Mouse (Mus musculus): ENCODE data around the gene Bcl7c. TPM values are rescaled to one million over a fixed set of nuclear protein-coding genes. Genes with fewer than 3 reads are reported as not detected.
"Not testable (repeated sequence)": the region's sequence is repeated elsewhere in the genome, so short reads cannot be mapped to it uniquely, and the experiment has no call there.

Gene Bcl7c
- polyA plus RNA-seq, 1 experiment from 2014 or later = 127 TPM

DNA sequence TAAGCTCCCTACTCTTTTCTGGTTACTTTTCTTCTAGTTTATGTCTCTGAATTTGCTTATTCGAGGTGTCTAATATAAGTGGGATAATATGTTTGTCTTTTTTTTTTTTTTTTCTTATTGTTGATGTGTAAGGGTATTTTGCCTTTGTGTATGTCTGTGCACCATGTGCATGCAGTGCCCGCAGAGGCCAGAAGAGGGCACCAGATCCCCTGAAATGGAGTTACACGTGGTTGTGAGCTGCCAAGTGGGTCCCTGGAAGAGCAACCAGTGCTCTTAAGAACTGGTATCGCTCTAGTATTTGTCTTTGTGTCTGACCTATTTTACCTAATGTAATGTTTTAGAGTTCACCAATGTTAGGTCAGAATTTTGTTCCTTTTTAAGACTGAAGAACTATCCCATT is 51.8 kb downstream of the Bcl7c start:
- Histone ChIP-seq H3K4me2 (replicated peaks) (no peak overlapping the region), H3K27ac (no peak overlapping the region), H3K9me3 (no peaks in the 10 kb centered on the region), H3K27me3 (no peaks in the 10 kb centered on the region), H3K9ac (no peak overlapping the region), H3K4me3 (no peak overlapping the region), H3K4me1 (0 out of 2 replicates have a peak, but pooled peaks cover under 1% of the 10 kb centered on the region), H3K36me3 (no peaks in the 10 kb centered on the region)
- no peak for ATAC-seq (ENCODE audit: insufficient number of reproducible peaks, insufficient read depth, low FRiP score, low TSS enrichment)
- WGBS = 41% methylated on average over 4 of the region's 4 CpGs

GRCm38 (mm10) chr7:127654318-127654717 is 54.4 kb downstream of the Bcl7c start:
- ATAC-seq (ENCODE audit: insufficient number of reproducible peaks, insufficient read depth, low FRiP score, low TSS enrichment) = no peak
- WGBS = 84% methylated on average over 10 of the region's 10 CpGs
- Histone ChIP-seq H3K27ac (no peak overlapping the region), H3K4me3 (no peak overlapping the region), H3K36me3 (no peaks in the 10 kb centered on the region), H3K4me2 (replicated peaks) (no peak overlapping the region), H3K4me1 (0 out of 2 replicates have a peak, but pooled peaks cover 3% of the 10 kb centered on the region), H3K9me3 (no peaks in the 10 kb centered on the region), H3K27me3 (no peaks in the 10 kb centered on the region), H3K9ac (no peak overlapping the region)

GRCm38 (mm10) chr7:127652050-127652449 is 56.7 kb downstream of the Bcl7c start:
- H3K27me3 ChIP-seq = no peaks in the 10 kb centered on the region
- H3K36me3 ChIP-seq = no peaks in the 10 kb centered on the region
- H3K4me2 ChIP-seq (replicated peaks) = peak overlapping the region; percentile 43
- H3K9ac ChIP-seq = peak overlapping the region; percentile 24; the same call in 1 of the 2 replicates
- H3K9me3 ChIP-seq = no peaks in the 10 kb centered on the region
- peak; percentile 60; the same call in 1 of the 2 replicates for ATAC-seq (ENCODE audit: insufficient number of reproducible peaks, insufficient read depth, low FRiP score, low TSS enrichment)
- H3K27ac ChIP-seq = peak overlapping the region; percentile 61
- peak overlapping the region; percentile 14; the same call in 1 of the 2 replicates for H3K4me3 ChIP-seq
- 0 out of 2 replicates have a peak, but pooled peaks cover 3% of the 10 kb centered on the region for H3K4me1 ChIP-seq
- 11% methylated on average over 18 of the region's 18 CpGs for WGBS

DNA sequence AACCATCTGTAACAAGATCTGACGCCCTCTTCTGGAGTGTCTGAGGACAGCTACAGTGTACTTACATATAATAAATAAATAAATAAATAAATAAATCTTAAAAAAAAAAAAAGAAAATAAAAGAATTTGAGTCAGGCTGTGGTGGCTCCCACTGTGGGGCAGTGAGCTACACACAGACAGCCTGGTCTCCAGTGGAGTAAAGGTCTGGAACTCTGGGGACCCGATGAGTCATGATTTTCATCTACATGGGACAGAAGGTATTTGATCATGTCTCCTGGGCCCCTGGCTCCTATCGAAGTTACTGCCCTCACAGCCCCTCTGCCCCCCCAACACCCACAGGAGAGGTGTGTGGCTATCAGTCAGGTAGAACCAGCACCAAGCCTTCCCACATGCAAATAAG is 57.1 kb downstream of the Bcl7c start:
- H3K4me1 ChIP-seq = 0 out of 2 replicates have a peak, but pooled peaks cover 3% of the 10 kb centered on the region
- no peak overlapping the region for H3K9ac ChIP-seq
- H3K4me2 ChIP-seq (replicated peaks) = peak overlapping the region; percentile 43
- no peaks in the 10 kb centered on the region for H3K27me3 ChIP-seq
- H3K9me3 ChIP-seq = no peaks in the 10 kb centered on the region
- peak overlapping the region; percentile 61; the same call in 1 of the 2 replicates for H3K27ac ChIP-seq
- H3K36me3 ChIP-seq = no peaks in the 10 kb centered on the region
- 0 out of 2 replicates have a peak overlapping the region, but pooled peaks have one; percentile 14 for H3K4me3 ChIP-seq
- 71% methylated on average over 2 of the region's 3 CpGs for WGBS
- no peak for ATAC-seq (ENCODE audit: insufficient number of reproducible peaks, insufficient read depth, low FRiP score, low TSS enrichment)

- WGBS = 81% methylated on average over 6 of the region's 6 CpGs
- no peak overlapping the region for H3K27ac ChIP-seq
- H3K27me3 ChIP-seq = no peaks in the 10 kb centered on the region
- H3K4me1 ChIP-seq = 0 out of 2 replicates have a peak, but pooled peaks cover 3% of the 10 kb centered on the region
- H3K4me2 ChIP-seq (replicated peaks) = no peak overlapping the region
- no peaks in the 10 kb centered on the region for H3K36me3 ChIP-seq
- H3K9me3 ChIP-seq = no peaks in the 10 kb centered on the region
- H3K4me3 ChIP-seq = no peak overlapping the region
- no peak overlapping the region for H3K9ac ChIP-seq
- ATAC-seq (ENCODE audit: insufficient number of reproducible peaks, insufficient read depth, low FRiP score, low TSS enrichment) = no peak
Observed at GRCm38 (mm10) chr7:127649206-127649605, 59.5 kb downstream of the Bcl7c start.

DNA sequence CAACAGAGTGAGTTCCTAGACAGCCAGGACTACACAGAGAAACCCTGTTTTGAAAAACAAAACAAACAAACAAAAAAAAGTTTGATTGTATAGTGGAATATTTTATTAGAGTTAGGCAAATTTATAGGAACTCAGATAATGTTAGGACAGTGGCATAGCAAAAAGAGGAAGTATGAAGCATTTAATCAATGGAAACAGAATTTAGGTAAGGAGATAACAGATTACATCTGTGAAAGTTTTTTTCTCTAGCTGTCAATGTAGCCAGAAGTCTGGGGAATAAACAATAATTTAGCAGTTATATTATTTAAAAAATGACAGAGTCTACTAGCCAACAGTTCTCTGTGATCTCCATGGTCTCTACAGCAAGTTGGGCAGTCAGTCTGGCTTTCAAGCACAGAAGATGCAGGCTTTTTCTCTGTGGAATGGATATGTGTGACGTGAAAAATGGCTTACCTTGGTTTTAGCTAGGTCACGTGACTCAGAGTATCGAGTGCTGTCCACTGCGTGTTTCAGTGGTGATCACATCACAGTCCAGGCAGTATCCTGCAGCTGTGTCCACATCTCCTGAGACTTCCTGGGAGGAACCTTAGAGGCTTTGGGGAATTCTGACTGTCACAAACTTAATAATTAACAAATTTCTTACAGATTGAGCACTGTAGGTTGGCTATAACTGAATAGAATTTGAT is 60.1 kb downstream of the Bcl7c start:
- H3K4me1 ChIP-seq = 0 out of 2 replicates have a peak, but pooled peaks cover 3% of the 10 kb centered on the region
- ATAC-seq (ENCODE audit: insufficient number of reproducible peaks, insufficient read depth, low FRiP score, low TSS enrichment) = no peak
- no peaks in the 10 kb centered on the region for H3K36me3 ChIP-seq
- H3K9ac ChIP-seq = no peak overlapping the region
- 72% methylated on average over 4 of the region's 4 CpGs for WGBS
- no peak overlapping the region for H3K27ac ChIP-seq
- H3K27me3 ChIP-seq = no peaks in the 10 kb centered on the region
- H3K9me3 ChIP-seq = no peaks in the 10 kb centered on the region
- no peak overlapping the region for H3K4me2 ChIP-seq (replicated peaks)
- H3K4me3 ChIP-seq = no peak overlapping the region

- not testable (repeated sequence) for H3K4me1 ChIP-seq; H3K27me3 ChIP-seq; ATAC-seq (ENCODE audit: insufficient number of reproducible peaks, insufficient read depth, low FRiP score, low TSS enrichment); H3K9ac ChIP-seq; H3K4me2 ChIP-seq (replicated peaks); H3K9me3 ChIP-seq; H3K36me3 ChIP-seq; H3K27ac ChIP-seq; H3K4me3 ChIP-seq
- WGBS = 88% methylated on average over 7 of the region's 7 CpGs
Observed at GRCm38 (mm10) chr7:127647576-127647975, 61.2 kb downstream of the Bcl7c start.

DNA sequence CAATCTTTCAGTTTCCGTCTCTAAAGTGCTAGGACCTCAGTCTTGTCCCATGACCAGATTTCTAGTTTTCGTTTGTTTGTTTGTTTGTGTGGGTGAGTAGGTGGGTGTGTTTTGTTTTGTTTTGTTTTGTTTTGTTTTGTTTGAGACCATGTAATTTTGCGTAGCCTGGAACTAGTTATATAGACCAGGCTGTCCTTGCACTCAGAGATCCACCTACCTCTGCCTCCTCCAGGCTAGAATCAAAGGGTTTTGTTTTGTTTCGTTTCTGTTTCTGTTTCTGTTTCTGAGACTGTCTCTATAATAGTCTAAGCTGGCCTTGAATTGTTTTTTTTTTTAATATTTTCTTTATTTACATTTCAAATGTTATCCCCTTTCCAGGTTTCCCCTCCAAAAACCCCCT is 62.4 kb downstream of the Bcl7c start:
- no peak overlapping the region for H3K27ac ChIP-seq
- H3K4me2 ChIP-seq (replicated peaks) = no peak overlapping the region
- no peaks in the 10 kb centered on the region for H3K36me3 ChIP-seq
- H3K4me1 ChIP-seq = no peaks in the 10 kb centered on the region
- H3K9ac ChIP-seq = no peak overlapping the region
- ATAC-seq (ENCODE audit: insufficient number of reproducible peaks, insufficient read depth, low FRiP score, low TSS enrichment) = no peak
- H3K27me3 ChIP-seq = no peaks in the 10 kb centered on the region
- H3K9me3 ChIP-seq = no peaks in the 10 kb centered on the region
- H3K4me3 ChIP-seq = no peak overlapping the region
- WGBS = 90% methylated on average over 4 of the region's 4 CpGs

DNA sequence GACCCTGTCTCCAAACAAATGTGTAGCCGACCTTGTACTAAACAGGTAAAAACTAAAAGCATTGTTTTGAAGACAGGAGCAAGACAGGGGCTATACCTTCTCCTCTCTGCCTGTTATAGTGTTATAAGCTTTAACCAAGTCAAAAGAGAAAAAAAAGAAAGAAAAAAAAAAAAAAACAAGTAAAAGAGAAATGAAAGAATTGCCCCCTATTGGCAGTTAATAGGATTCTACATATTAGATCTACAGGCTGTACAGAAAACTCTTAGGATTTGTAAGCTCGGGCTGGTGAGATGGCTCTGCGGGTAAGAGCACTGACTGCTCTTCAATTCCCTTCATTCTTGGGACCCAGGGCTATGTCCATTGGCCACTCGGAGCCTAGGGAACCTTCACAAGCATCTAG is 66.5 kb downstream of the Bcl7c start:
- no peak for ATAC-seq (ENCODE audit: insufficient number of reproducible peaks, insufficient read depth, low FRiP score, low TSS enrichment)
- Histone ChIP-seq H3K9ac (no peak overlapping the region), H3K36me3 (no peaks in the 10 kb centered on the region), H3K4me2 (replicated peaks) (no peak overlapping the region), H3K27ac (no peak overlapping the region), H3K27me3 (no peaks in the 10 kb centered on the region), H3K4me1 (peaks cover 4% of the 10 kb centered on the region), H3K9me3 (no peaks in the 10 kb centered on the region), H3K4me3 (no peak overlapping the region)
- 75% methylated on average over 4 of the region's 4 CpGs for WGBS

GRCm38 (mm10) chr7:127641260-127641659 is 67.5 kb downstream of the Bcl7c start:
- WGBS = 48% methylated on average over 4 of the region's 4 CpGs
- H3K27me3 ChIP-seq = no peaks in the 10 kb centered on the region

GRCm38 (mm10) chr7:127636963-127637362 is 71.8 kb downstream of the Bcl7c start:
- Histone ChIP-seq H3K36me3 (no peaks in the 10 kb centered on the region), H3K9ac (peak overlapping the region; percentile 57), H3K27ac (no peak overlapping the region), H3K9me3 (no peaks in the 10 kb centered on the region), H3K27me3 (no peaks in the 10 kb centered on the region), H3K4me3 (peak overlapping the region; percentile 48), H3K4me1 (peaks cover 4% of the 10 kb centered on the region), H3K4me2 (replicated peaks) (peak overlapping the region; percentile 69)
- WGBS = 0% methylated on average over 27 of the region's 27 CpGs
- peak; percentile 77; the same call in 1 of the 2 replicates for ATAC-seq (ENCODE audit: insufficient number of reproducible peaks, insufficient read depth, low FRiP score, low TSS enrichment)

More at GRCm38 (mm10) chr7:127641260-127641659, 67.5 kb downstream of the Bcl7c start:
- Histone ChIP-seq H3K36me3 (no peaks in the 10 kb centered on the region), H3K9ac (no peak overlapping the region), H3K27ac (no peak overlapping the region), H3K4me3 (no peak overlapping the region), H3K4me2 (replicated peaks) (no peak overlapping the region), H3K4me1 (peaks cover 4% of the 10 kb centered on the region), H3K9me3 (no peaks in the 10 kb centered on the region)
- ATAC-seq (ENCODE audit: insufficient number of reproducible peaks, insufficient read depth, low FRiP score, low TSS enrichment) = no peak

- no peak for ATAC-seq (ENCODE audit: insufficient number of reproducible peaks, insufficient read depth, low FRiP score, low TSS enrichment)
- Histone ChIP-seq H3K9ac (no peak overlapping the region), H3K27me3 (no peaks in the 10 kb centered on the region), H3K27ac (no peak overlapping the region), H3K36me3 (no peaks in the 10 kb centered on the region), H3K4me1 (no peaks in the 10 kb centered on the region), H3K4me3 (no peak overlapping the region), H3K4me2 (replicated peaks) (no peak overlapping the region), H3K9me3 (no peaks in the 10 kb centered on the region)
- 79% methylated on average over 4 of the region's 4 CpGs for WGBS
Observed at GRCm38 (mm10) chr7:127631416-127631815, 77.3 kb downstream of the Bcl7c start.

Data from embryonic facial prominence, embryonic 12.5 days (tissue).